Mouse (Mus musculus): ENCODE measurements around the gene Acd. TPM values are rescaled to one million over a fixed set of nuclear protein-coding genes. Genes with fewer than 3 reads are reported as not detected.

Acd gene
- polyA plus RNA-seq (2015; fragmentation: Nextera tagmentation; extraction: Ambion mirVana): 65.7 and 67.6 TPM in 2 replicates

GRCm38 (mm10) chr8:105700966-105701824 is at the start of gene Acd, which contains the start of gene Pard6a:
Acd (minus strand) TSS chr8:105701102.
Pard6a (plus strand) TSS chr8:105701148.
- Histone ChIP-seq H3K27ac (ENCODE audit: low read length) (peak within 1 kb of the TSS; percentile 95), H3K4me3 (ENCODE audit: low read length) (peak within 1 kb of the TSS; percentile 71), H3K9ac (replicated peaks; ENCODE audit: low read length) (peak within 1 kb of the TSS; percentile 74), H3K4me1 (ENCODE audit: insufficient read depth, low read length) (peaks cover 21% of the 10 kb centered on the region), H3K27me3 (ENCODE audit: insufficient read depth, low read length) (no peaks in the 10 kb centered on the region), H3K9me3 (ENCODE audit: low read length) (no peaks in the 10 kb centered on the region), H3K4me2 (replicated peaks; ENCODE audit: low read depth, low read length) (peak within 1 kb of the TSS; percentile 93), H3K36me3 (ENCODE audit: insufficient read depth, low read length) (peaks cover 41% of the 10 kb centered on the region)
- peak; percentile 73 for ATAC-seq (ENCODE audit: low FRiP score, low TSS enrichment)
- WGBS: under 1% methylated on average over 60 of the region's 60 CpGs

- peak overlapping the region; percentile 74 for H3K27ac ChIP-seq (ENCODE audit: low read length)
- no peaks in the 10 kb centered on the region for H3K27me3 ChIP-seq (ENCODE audit: insufficient read depth, low read length)
- H3K4me2 ChIP-seq (replicated peaks; ENCODE audit: low read depth, low read length): peak overlapping the region; percentile 40
- peak overlapping the region; percentile 36; the same call in 1 of the 2 replicates for H3K9ac ChIP-seq (replicated peaks; ENCODE audit: low read length)
- no peaks in the 10 kb centered on the region for H3K36me3 ChIP-seq (ENCODE audit: insufficient read depth, low read length)
- WGBS: 6% methylated on average over 11 of the region's 11 CpGs
- ATAC-seq (ENCODE audit: low FRiP score, low TSS enrichment): peak; percentile 67
- H3K9me3 ChIP-seq (ENCODE audit: low read length): no peaks in the 10 kb centered on the region
- H3K4me1 ChIP-seq (ENCODE audit: insufficient read depth, low read length): peaks cover 30% of the 10 kb centered on the region
- H3K4me3 ChIP-seq (ENCODE audit: low read length): no peak overlapping the region
Measured at GRCm38 (mm10) chr8:105750606-105751005, 49.7 kb upstream of the Acd start.

- H3K4me1 ChIP-seq (ENCODE audit: insufficient read depth, low read length): peaks cover 13% of the 10 kb centered on the region
- no peaks in the 10 kb centered on the region for H3K27me3 ChIP-seq (ENCODE audit: insufficient read depth, low read length)
- no peak overlapping the region for H3K4me2 ChIP-seq (replicated peaks; ENCODE audit: low read depth, low read length)
- no peaks in the 10 kb centered on the region for H3K9me3 ChIP-seq (ENCODE audit: low read length)
- H3K4me3 ChIP-seq (ENCODE audit: low read length): no peak overlapping the region
- 64% methylated on average over 4 of the region's 4 CpGs for WGBS
- peak overlapping the region; percentile 19; the same call in 1 of the 2 replicates for H3K27ac ChIP-seq (ENCODE audit: low read length)
- no peaks in the 10 kb centered on the region for H3K36me3 ChIP-seq (ENCODE audit: insufficient read depth, low read length)
- H3K9ac ChIP-seq (replicated peaks; ENCODE audit: low read length): no peak overlapping the region
- ATAC-seq (ENCODE audit: low FRiP score, low TSS enrichment): no peak
Measured at GRCm38 (mm10) chr8:105743301-105743700, 42.4 kb upstream of the Acd start.

DNA sequence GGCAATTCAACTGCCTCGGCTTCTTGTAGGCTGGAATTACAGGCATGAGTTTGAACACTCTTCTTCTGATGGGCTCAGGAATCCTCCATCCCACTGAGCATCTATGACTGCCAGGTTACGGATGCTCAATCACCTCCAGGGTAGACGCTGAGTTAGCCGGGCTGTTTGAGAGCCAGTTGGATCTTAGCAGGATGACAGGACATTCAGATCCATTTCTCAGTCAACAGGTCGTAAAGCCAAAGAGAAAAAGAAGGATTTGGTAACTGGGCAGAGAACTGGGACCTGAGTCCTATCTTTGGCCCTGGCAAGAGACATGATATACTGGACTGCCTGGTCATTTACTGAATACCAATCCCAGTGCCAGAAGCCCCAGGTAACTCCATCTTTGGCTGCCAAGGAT is 38.3 kb upstream of the Acd start:
- no peak overlapping the region for H3K4me3 ChIP-seq (ENCODE audit: low read length)
- ATAC-seq (ENCODE audit: low FRiP score, low TSS enrichment): no peak
- no peak overlapping the region for H3K9ac ChIP-seq (replicated peaks; ENCODE audit: low read length)
- H3K9me3 ChIP-seq (ENCODE audit: low read length): no peaks in the 10 kb centered on the region
- no peak overlapping the region for H3K27ac ChIP-seq (ENCODE audit: low read length)
- H3K36me3 ChIP-seq (ENCODE audit: insufficient read depth, low read length): peaks cover 6% of the 10 kb centered on the region; the same call in 1 of the 2 replicates
- peaks cover 3% of the 10 kb centered on the region; the same call in 1 of the 2 replicates for H3K4me1 ChIP-seq (ENCODE audit: insufficient read depth, low read length)
- H3K4me2 ChIP-seq (replicated peaks; ENCODE audit: low read depth, low read length): no peak overlapping the region
- WGBS: 84% methylated on average over 5 of the region's 5 CpGs
- no peaks in the 10 kb centered on the region for H3K27me3 ChIP-seq (ENCODE audit: insufficient read depth, low read length)

- no peak overlapping the region for H3K4me2 ChIP-seq (replicated peaks; ENCODE audit: low read depth, low read length)
- no peak for ATAC-seq (ENCODE audit: low FRiP score, low TSS enrichment)
- no peaks in the 10 kb centered on the region for H3K27me3 ChIP-seq (ENCODE audit: insufficient read depth, low read length)
- H3K27ac ChIP-seq (ENCODE audit: low read length): no peak overlapping the region
- no peaks in the 10 kb centered on the region for H3K9me3 ChIP-seq (ENCODE audit: low read length)
- no peaks in the 10 kb centered on the region for H3K4me1 ChIP-seq (ENCODE audit: insufficient read depth, low read length)
- peaks cover 10% of the 10 kb centered on the region; the same call in 1 of the 2 replicates for H3K36me3 ChIP-seq (ENCODE audit: insufficient read depth, low read length)
- no peak overlapping the region for H3K9ac ChIP-seq (replicated peaks; ENCODE audit: low read length)
- H3K4me3 ChIP-seq (ENCODE audit: low read length): no peak overlapping the region
- 75% methylated on average over 5 of the region's 5 CpGs for WGBS
Measured at GRCm38 (mm10) chr8:105732186-105732585, 31.3 kb upstream of the Acd start.

GRCm38 (mm10) chr8:105727397-105728124 is 26.7 kb upstream of the Acd start:
- Histone ChIP-seq H3K9ac (replicated peaks; ENCODE audit: low read length) (no peak overlapping the region), H3K9me3 (ENCODE audit: low read length) (no peaks in the 10 kb centered on the region), H3K36me3 (ENCODE audit: insufficient read depth, low read length) (peaks cover 20% of the 10 kb centered on the region), H3K27ac (ENCODE audit: low read length) (peak overlapping the region; percentile 59), H3K4me2 (replicated peaks; ENCODE audit: low read depth, low read length) (no peak overlapping the region), H3K4me1 (ENCODE audit: insufficient read depth, low read length) (no peaks in the 10 kb centered on the region), H3K4me3 (ENCODE audit: low read length) (no peak overlapping the region), H3K27me3 (ENCODE audit: insufficient read depth, low read length) (no peaks in the 10 kb centered on the region)
- peak; percentile 84 for ATAC-seq (ENCODE audit: low FRiP score, low TSS enrichment)
- WGBS: 69% methylated on average over 18 of the region's 18 CpGs

GRCm38 (mm10) chr8:105725726-105726125 is 24.8 kb upstream of the Acd start:
- H3K9ac ChIP-seq (replicated peaks; ENCODE audit: low read length): no peak overlapping the region
- H3K4me2 ChIP-seq (replicated peaks; ENCODE audit: low read depth, low read length): no peak overlapping the region
- no peak overlapping the region for H3K27ac ChIP-seq (ENCODE audit: low read length)
- H3K4me1 ChIP-seq (ENCODE audit: insufficient read depth, low read length): no peaks in the 10 kb centered on the region
- 80% methylated on average over 5 of the region's 5 CpGs for WGBS
- no peaks in the 10 kb centered on the region for H3K27me3 ChIP-seq (ENCODE audit: insufficient read depth, low read length)
- no peak overlapping the region for H3K4me3 ChIP-seq (ENCODE audit: low read length)
- peaks cover 20% of the 10 kb centered on the region for H3K36me3 ChIP-seq (ENCODE audit: insufficient read depth, low read length)
- ATAC-seq (ENCODE audit: low FRiP score, low TSS enrichment): no peak
- H3K9me3 ChIP-seq (ENCODE audit: low read length): no peaks in the 10 kb centered on the region

DNA sequence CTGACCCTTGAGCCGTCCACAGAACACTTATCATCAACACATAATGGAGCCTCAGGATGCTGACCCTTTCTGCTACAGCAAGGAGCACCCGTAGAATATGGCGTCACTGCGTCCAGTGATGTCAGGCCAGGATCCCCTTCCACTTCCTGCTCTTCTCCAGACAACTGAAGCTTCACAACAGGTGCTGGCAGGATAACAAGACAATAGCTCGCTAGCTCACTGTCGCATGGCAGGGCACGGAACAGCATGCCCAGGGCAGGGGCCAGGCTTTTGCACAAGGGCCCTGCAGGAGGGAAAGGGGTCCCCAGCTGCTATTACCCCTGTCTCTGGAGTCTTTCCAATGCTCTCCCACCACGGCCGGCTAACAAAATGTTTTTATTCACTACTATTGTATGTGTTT is 22.0 kb upstream of the Acd start:
- peaks cover 16% of the 10 kb centered on the region for H3K36me3 ChIP-seq (ENCODE audit: insufficient read depth, low read length)
- H3K9me3 ChIP-seq (ENCODE audit: low read length): no peaks in the 10 kb centered on the region
- H3K4me2 ChIP-seq (replicated peaks; ENCODE audit: low read depth, low read length): no peak overlapping the region
- no peak overlapping the region for H3K9ac ChIP-seq (replicated peaks; ENCODE audit: low read length)
- WGBS: 94% methylated on average over 9 of the region's 9 CpGs
- H3K27ac ChIP-seq (ENCODE audit: low read length): no peak overlapping the region
- no peak for ATAC-seq (ENCODE audit: low FRiP score, low TSS enrichment)
- H3K27me3 ChIP-seq (ENCODE audit: insufficient read depth, low read length): no peaks in the 10 kb centered on the region
- H3K4me3 ChIP-seq (ENCODE audit: low read length): no peak overlapping the region
- H3K4me1 ChIP-seq (ENCODE audit: insufficient read depth, low read length): no peaks in the 10 kb centered on the region

- Histone ChIP-seq H3K9me3 (ENCODE audit: low read length) (no peaks in the 10 kb centered on the region), H3K27me3 (ENCODE audit: insufficient read depth, low read length) (no peaks in the 10 kb centered on the region), H3K9ac (replicated peaks; ENCODE audit: low read length) (no peak overlapping the region), H3K4me2 (replicated peaks; ENCODE audit: low read depth, low read length) (no peak overlapping the region), H3K27ac (ENCODE audit: low read length) (no peak overlapping the region), H3K36me3 (ENCODE audit: insufficient read depth, low read length) (peaks cover 12% of the 10 kb centered on the region; the same call in 1 of the 2 replicates), H3K4me3 (ENCODE audit: low read length) (no peak overlapping the region), H3K4me1 (ENCODE audit: insufficient read depth, low read length) (no peaks in the 10 kb centered on the region)
- no peak for ATAC-seq (ENCODE audit: low FRiP score, low TSS enrichment)
- 85% methylated on average over 4 of the region's 4 CpGs for WGBS
Measured at GRCm38 (mm10) chr8:105719637-105720036, 18.7 kb upstream of the Acd start.
